Mouse (Mus musculus) frontal cortex, postnatal 36 days (tissue): ENCODE results near the gene Olfr1427.
A peak's percentile ranks its signal among the peaks of the same experiment; 100 is the strongest.
"Not testable (repeated sequence)": the region's sequence is repeated elsewhere in the genome, so short reads cannot be mapped to it uniquely, and the experiment has no call there.

Experiments
- DNase-seq, 2 experiments: peaks; one replicate each; pipeline ENCODE4 v3.0.0; 2022; ENCODE audit warnings: low spot score in 2 of 2

The Olfr1427 gene

DNA sequence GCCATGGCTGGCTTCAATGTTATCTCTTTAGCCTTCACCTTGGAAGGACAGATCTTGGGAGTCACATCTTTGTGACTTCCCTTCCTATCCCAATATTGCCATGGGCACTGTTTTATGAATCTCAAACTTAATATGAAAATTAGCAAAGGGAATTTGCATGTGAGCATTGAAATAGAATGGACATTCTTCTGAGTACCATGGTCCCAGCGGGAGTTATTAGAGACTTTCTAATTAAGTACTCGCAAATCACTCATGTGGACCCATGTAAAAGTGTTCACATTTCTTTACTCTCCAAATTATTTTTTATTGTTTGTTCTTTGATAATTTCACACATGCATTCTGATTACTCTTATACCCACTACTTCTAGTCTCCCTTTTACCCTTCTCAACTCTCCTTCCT lies at the start of gene Olfr1427:
Gene Olfr1427 (minus strand): TSS at position 101 of the 400 bp plus-strand sequence.
- no peak for DNase-seq

GRCm38 (mm10) chr19:12145452-12145851 lies 42.3 kb upstream of the Olfr1427 start:
- peak in 1 of 2 experiments; percentile 50 for DNase-seq

- DNase-seq, result peak; percentile 47 to 76
These were observed 40.2 kb upstream of the Olfr1427 start for GRCm38 (mm10) chr19:12143356-12143755.

GRCm38 (mm10) chr19:12134289-12134688 lies 31.2 kb upstream of the Olfr1427 start:
- peak in 1 of 2 experiments; percentile 65 for DNase-seq

DNA sequence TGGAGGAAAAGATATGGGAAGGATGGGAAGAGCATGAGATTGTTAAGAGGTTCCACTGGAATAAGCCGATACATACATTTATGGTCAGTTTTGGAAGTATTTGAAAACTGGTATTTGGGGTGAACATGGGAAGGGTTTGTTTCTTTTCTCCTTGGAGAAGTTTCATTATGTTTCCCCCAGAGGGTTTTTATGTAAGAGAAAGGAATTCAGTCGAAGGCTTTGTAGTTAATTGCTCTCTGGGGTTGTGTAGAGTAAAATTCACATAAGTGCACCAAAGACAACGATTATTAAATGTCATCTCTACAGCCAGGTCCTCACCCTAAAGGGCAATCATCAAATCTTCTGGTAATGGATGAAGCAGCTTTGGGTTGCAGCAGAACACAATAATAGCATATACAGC lies 20.0 kb upstream of the Olfr1427 start, which contains the start of gene Olfr76:
Gene Olfr76 (minus strand): TSS at position 101 of the 400 bp plus-strand sequence.
- no peak for DNase-seq

DNA sequence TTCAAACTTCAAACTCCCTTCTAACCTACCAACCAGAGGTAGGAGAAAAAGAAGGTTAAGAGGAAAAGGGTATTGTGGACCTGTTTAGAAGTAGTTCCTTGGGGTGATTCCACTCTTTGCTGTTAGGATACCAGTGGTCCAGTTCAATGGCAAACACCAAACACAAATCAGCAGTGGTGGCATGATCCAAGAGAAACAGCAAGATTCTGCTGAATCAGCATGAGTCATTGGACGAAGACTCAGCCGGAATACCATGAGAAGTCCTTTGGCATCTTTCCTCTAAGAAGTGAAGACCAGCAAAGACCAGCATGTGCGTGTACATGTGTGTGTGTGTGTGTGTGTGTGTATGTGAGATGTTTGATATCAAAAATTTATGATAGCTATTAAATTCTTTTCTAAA lies 13.3 kb upstream of the Olfr1427 start:
- no peak for DNase-seq

DNA sequence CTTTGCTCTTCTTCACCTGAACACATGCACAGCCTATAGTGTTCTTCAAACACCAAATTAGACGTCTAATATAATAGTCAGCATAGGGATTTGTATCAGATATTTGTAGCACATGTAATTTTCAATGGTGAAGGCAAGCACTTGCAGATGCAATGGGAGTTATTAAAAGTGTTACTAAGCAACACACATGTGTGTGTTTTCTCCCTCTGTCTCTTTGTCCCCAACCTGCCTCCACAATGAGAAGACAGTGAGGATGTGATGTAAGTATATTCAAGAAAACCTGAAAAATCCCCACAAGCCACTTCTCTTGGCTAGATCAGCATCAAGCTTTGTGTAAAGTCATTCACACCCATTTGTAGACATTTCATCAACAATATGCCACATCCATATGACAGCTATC lies 12.7 kb upstream of the Olfr1427 start, which contains the start of gene Olfr1428:
Gene Olfr1428 (minus strand): TSS at position 101 of the 400 bp plus-strand sequence.
- DNase-seq, result no peak

- DNase-seq, result no peak
These were observed 10.7 kb upstream of the Olfr1427 start for GRCm38 (mm10) chr19:12113807-12114206.

GRCm38 (mm10) chr19:12104541-12104940 lies 1.4 kb upstream of the Olfr1427 start:
- peak in 1 of 2 experiments; percentile 12 for DNase-seq

DNA sequence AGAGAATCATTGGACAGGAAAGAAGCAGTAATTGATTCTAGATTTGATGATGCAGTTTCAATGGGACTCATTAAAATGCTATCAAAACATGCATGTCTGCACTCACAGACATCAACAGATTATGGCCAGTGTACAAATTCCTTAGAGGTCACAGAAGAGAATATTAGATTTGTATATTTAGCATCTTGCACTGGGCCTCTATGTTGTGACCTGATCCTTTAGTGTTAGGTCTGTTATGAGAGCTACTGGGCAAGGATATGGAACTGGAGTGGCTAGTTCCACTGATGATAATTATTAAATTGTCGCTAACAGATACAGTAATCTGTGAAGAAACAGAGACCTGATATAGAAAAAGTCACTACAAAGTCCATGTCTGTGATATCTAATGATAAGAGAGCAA lies 11.2 kb downstream of the Olfr1427 start, which contains the start of gene Olfr1426:
Gene Olfr1426 (minus strand): TSS at position 101 of the 400 bp plus-strand sequence.
- DNase-seq, result no peak

GRCm38 (mm10) chr19:12077631-12078030 lies 25.5 kb downstream of the Olfr1427 start, which contains the start of gene Olfr1425:
Olfr1425 (minus strand) TSS chr19:12077731.
- not testable (repeated sequence) for DNase-seq

- DNase-seq, result not testable (repeated sequence)
These were observed 33.6 kb downstream of the Olfr1427 start for GRCm38 (mm10) chr19:12069546-12069945.

GRCm38 (mm10) chr19:12067806-12068205 lies 35.3 kb downstream of the Olfr1427 start:
- DNase-seq, result not testable (repeated sequence)

DNA sequence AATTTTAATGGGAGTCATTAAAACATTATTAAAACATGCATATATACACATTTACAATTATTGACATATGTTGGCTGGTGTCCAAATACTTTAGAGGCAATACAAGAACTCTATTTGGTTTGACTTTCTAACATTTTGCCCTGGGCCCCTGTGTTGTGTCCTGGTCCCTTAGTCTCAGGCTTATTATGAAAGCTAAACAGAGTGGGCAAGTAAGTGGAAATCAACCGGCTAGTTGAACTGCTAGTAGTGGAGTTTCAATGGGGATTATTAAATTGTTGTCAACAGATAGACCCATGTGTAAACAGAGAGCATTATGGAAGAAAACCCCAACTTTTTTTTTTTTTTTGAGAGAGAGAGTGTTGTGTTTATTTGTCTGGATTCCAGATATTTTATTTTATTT lies 40.6 kb downstream of the Olfr1427 start, which contains the start of gene Olfr1424:
Gene Olfr1424 (minus strand): TSS at position 101 of the 400 bp plus-strand sequence.
- not testable (repeated sequence) for DNase-seq
